Mouse (Mus musculus) erythroblast, embryonic 14.5 days (primary cell): Measurements from ENCODE around the gene Msantd3.

ENCODE experiments used
- GATA1 ChIP-seq: IDR thresholded peaks from 2 replicates; pipeline ENCODE4 v1.6.1; 2012; ENCODE audit warnings: low read length, inconsistent platforms, mixed read lengths
- TAL1 ChIP-seq: IDR thresholded peaks from 3 replicates; pipeline ENCODE4 v1.6.1; 2012; ENCODE audit warnings: low read length, inconsistent platforms, mixed read lengths

GRCm38 (mm10) chr4:48552486-48553064 is 12.8 kb downstream of the Msantd3 start:
- no peak for TF ChIP-seq GATA1
- no peak for TF ChIP-seq TAL1
